Comparison of ENCODE assay signal across 8 mouse cellular contexts in the genomic region with DNA sequence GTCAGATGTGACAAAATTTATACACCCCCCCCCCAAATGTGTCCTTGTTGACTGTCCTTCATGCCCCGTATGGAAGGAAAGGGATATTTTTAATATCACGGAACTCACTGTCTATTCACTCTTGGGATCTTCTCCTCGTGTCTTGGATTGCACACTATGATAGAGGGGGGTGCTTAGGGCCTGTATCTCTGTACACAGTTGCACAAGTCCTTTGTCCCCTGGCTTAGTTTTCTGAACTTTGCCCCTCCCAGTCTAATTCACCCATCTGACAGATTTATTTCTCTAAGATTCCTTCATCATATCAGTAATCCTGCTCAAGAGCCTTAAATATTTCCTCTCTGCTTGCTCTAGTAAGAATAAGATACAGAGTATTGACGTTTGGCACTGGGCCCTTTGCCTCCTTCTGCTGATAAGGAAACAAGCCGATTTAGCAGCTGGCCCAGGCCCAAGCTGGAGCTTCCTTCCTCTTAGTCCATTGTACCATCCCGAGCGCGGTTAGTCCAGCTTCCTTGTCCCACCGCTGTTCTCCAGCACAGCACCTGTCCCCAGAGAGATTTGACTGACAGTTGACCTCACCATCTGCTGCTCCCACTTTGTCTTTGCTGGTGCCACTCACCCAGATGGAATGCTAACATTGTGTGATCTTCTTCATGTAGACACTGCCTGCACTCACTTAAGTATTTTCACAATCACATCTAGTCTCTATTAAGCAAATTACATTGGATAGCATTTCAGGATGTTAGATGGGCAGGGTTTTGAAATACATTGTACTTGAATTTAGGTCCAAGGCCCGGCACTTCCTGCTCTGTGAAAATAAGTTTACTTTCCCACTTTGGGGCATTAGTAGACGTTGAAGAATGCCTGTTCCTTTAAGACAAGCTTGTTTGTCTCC.
DNase-seq lines count a peak whose midpoint lies in the region; ATAC-seq lines count a peak whose summit lies in the region.

No protein-coding gene starts in this region.

- no peak overlapping the region for H3K9ac ChIP-seq in intestine, embryonic 15.5 days
- H3K9ac ChIP-seq in lung, embryonic 15.5 days: no peak overlapping the region

- H3K4me1 ChIP-seq in heart, embryonic 10.5 days: peaks cover 6% of the 10 kb centered on the region; the same call in 1 of the 2 replicates
- 0 out of 2 replicates have a peak, but pooled peaks cover 5% of the 10 kb centered on the region for H3K4me1 ChIP-seq in intestine, embryonic 15.5 days (replicated peaks)
- H3K4me1 ChIP-seq in lung, embryonic 15.5 days: peaks cover 17% of the 10 kb centered on the region

- no peak overlapping the region for H3K27ac ChIP-seq in heart, embryonic 10.5 days
- H3K27ac ChIP-seq in intestine, embryonic 15.5 days: 0 out of 2 replicates have a peak overlapping the region, but pooled peaks have one; percentile 17
- H3K27ac ChIP-seq in lung, embryonic 15.5 days: peak overlapping the region; percentile 64

- no peak overlapping the region for H3K4me3 ChIP-seq in heart, embryonic 10.5 days
- no peak overlapping the region for H3K4me3 ChIP-seq in intestine, embryonic 15.5 days (replicated peaks)
- no peak overlapping the region for H3K4me3 ChIP-seq in lung, embryonic 15.5 days

- WGBS in heart, embryonic 10.5 days: 47% methylated on average over 11 of the region's 11 CpGs
- 45% methylated on average over 11 of the region's 11 CpGs for WGBS in intestine, embryonic 15.5 days
- 30% methylated on average over 11 of the region's 11 CpGs for WGBS in lung, embryonic 15.5 days

- H3K9me3 ChIP-seq in heart, embryonic 10.5 days: no peaks in the 10 kb centered on the region
- H3K9me3 ChIP-seq in intestine, embryonic 15.5 days: no peaks in the 10 kb centered on the region
- H3K9me3 ChIP-seq in lung, embryonic 15.5 days: no peaks in the 10 kb centered on the region

- no peaks in the 10 kb centered on the region for H3K27me3 ChIP-seq in heart, embryonic 10.5 days (ENCODE audit: insufficient read depth, poor library complexity, severe bottlenecking)
- no peaks in the 10 kb centered on the region for H3K27me3 ChIP-seq in intestine, embryonic 15.5 days (replicated peaks)
- no peaks in the 10 kb centered on the region for H3K27me3 ChIP-seq in lung, embryonic 15.5 days

- H3K4me2 ChIP-seq in intestine, embryonic 15.5 days (replicated peaks): no peak overlapping the region
- no peak overlapping the region for H3K4me2 ChIP-seq in lung, embryonic 15.5 days

- peak; percentile 92 for ATAC-seq in granulocyte monocyte progenitor cell, adult 5-6 weeks (replicated peaks; ENCODE audit: poor library complexity, severe bottlenecking)
- peak; percentile 87 for ATAC-seq in intestine, embryonic 15.5 days
- peak; percentile 67 for ATAC-seq in lung, embryonic 15.5 days (ENCODE audit: borderline replicate concordance, extremely low read depth, low FRiP score, low TSS enrichment)

- no peaks in the 10 kb centered on the region for H3K36me3 ChIP-seq in heart, embryonic 10.5 days
- H3K36me3 ChIP-seq in intestine, embryonic 15.5 days: no peaks in the 10 kb centered on the region
- no peaks in the 10 kb centered on the region for H3K36me3 ChIP-seq in lung, embryonic 15.5 days

- DNase-seq in heart, adult 11 months: peak; percentile 99
- no peak for DNase-seq in heart, embryonic 10.5 days (ENCODE audit: low spot score)
- DNase-seq in adrenal gland, postnatal 10 days: peak; percentile 74
- DNase-seq in right cerebral cortex, postnatal 14 days: peak; percentile 54
- DNase-seq in cerebellum, adult 18-20 months: no peak

Comparison
In these comparisons a context has a peak if more than half of its experiments do, and no peak if none do; other contexts are left out.
1. DNase-seq: peak in heart, adult 11 months (single experiment), adrenal gland, postnatal 10 days (single experiment) and right cerebral cortex, postnatal 14 days (single experiment); none in heart, embryonic 10.5 days (single experiment) and cerebellum, adult 18-20 months (0 of 2).
2. Peak in every context shown above with its lines, with median percentiles within 50 percentile points of each other: ATAC-seq.